9 mouse cellular contexts compared by ENCODE assay signal in genomic region chr11:9126373-9127107, GRCm38 (mm10). TPM values are rescaled to one million over a fixed set of nuclear protein-coding genes. Genes with fewer than 3 reads are reported as not detected.
DNase-seq lines count a peak whose midpoint lies in the region; ATAC-seq and TF ChIP-seq lines count a peak whose summit lies in the region.
"Had no signal": no experiment of that assay in that cellular context is flagged by ENCODE, and none has a peak within 500 bp of the region (broad histone marks: within the 10 kb centered on the region; RNA-seq: fewer than 3 reads in every experiment).

No protein-coding gene starts in this region.

- H3K4me3 ChIP-seq in left cerebral cortex, adult 2 months, result no peak overlapping the region
- no peak overlapping the region for H3K4me3 ChIP-seq in neural tube, embryonic 15.5 days (replicated peaks)
- H3K4me3 ChIP-seq in hindbrain, embryonic 14.5 days (replicated peaks; ENCODE audit: low read length), result no peak overlapping the region
- H3K4me3 ChIP-seq: lung, embryonic 15.5 days had no signal

- no peaks in the 10 kb centered on the region for H3K27me3 ChIP-seq in neural tube, embryonic 15.5 days (replicated peaks)
- H3K27me3 ChIP-seq in hindbrain, embryonic 14.5 days (ENCODE audit: control insufficient read depth, insufficient read depth, low read length), result no peaks in the 10 kb centered on the region
- H3K27me3 ChIP-seq: lung, embryonic 15.5 days had no signal

- H3K4me1 ChIP-seq in neural tube, embryonic 15.5 days, result no peaks in the 10 kb centered on the region
- H3K4me1 ChIP-seq in hindbrain, embryonic 14.5 days (replicated peaks; ENCODE audit: control insufficient read depth, insufficient read depth, low read length), result no peaks in the 10 kb centered on the region
- H3K4me1 ChIP-seq: lung, embryonic 15.5 days had no signal

- H3K9me3 ChIP-seq in neural tube, embryonic 15.5 days (replicated peaks), result no peaks in the 10 kb centered on the region
- no peaks in the 10 kb centered on the region for H3K9me3 ChIP-seq in hindbrain, embryonic 14.5 days (ENCODE audit: control insufficient read depth, low read length)
- H3K9me3 ChIP-seq: lung, embryonic 15.5 days had no signal

- H3K9ac ChIP-seq in neural tube, embryonic 15.5 days (replicated peaks), result no peak overlapping the region
- no peak overlapping the region for H3K9ac ChIP-seq in hindbrain, embryonic 14.5 days
- H3K9ac ChIP-seq: lung, embryonic 15.5 days had no signal

- intact Hi-C loops in left cerebral cortex, adult 2 months (cut with DNase I), result no loop called here
- intact Hi-C loops in left cerebral cortex, postnatal 10 days (cut with DNase I), result no loop called here

- no peak overlapping the region for H3K27ac ChIP-seq in left cerebral cortex, adult 2 months
- no peak overlapping the region for H3K27ac ChIP-seq in neural tube, embryonic 15.5 days (replicated peaks)
- no peak overlapping the region for H3K27ac ChIP-seq in hindbrain, embryonic 14.5 days
- H3K27ac ChIP-seq: lung, embryonic 15.5 days had no signal

- H3K4me2 ChIP-seq in neural tube, embryonic 15.5 days, result no peak overlapping the region
- H3K4me2 ChIP-seq in hindbrain, embryonic 14.5 days (replicated peaks), result no peak overlapping the region
- H3K4me2 ChIP-seq: lung, embryonic 15.5 days had no signal

- WGBS in neural tube, embryonic 15.5 days, result 75% methylated on average over 5 of the region's 5 CpGs
- WGBS in hindbrain, embryonic 14.5 days, result 78% methylated on average over 5 of the region's 5 CpGs

- ATAC-seq in neural tube, embryonic 15.5 days (ENCODE audit: low FRiP score), result no peak
- ATAC-seq in hindbrain, embryonic 14.5 days (ENCODE audit: low FRiP score), result no peak

- no peaks in the 10 kb centered on the region for H3K36me3 ChIP-seq in neural tube, embryonic 15.5 days
- no peaks in the 10 kb centered on the region for H3K36me3 ChIP-seq in hindbrain, embryonic 14.5 days (replicated peaks; ENCODE audit: control insufficient read depth, insufficient read depth)
- H3K36me3 ChIP-seq: lung, embryonic 15.5 days had no signal

- peak; percentile 25 for TF ChIP-seq CTCF in left cerebral cortex, adult 2 months (IDR thresholded peaks at IDR 0.05)

- DNase-seq in left cerebral cortex, adult 2 months (ENCODE audit: extremely low spot score in 1 of 2, low spot score in 2 of 2), result no peak
- DNase-seq in left cerebral cortex, postnatal 10 days (ENCODE audit: extremely low spot score in 1 of 2, low spot score in 2 of 2), result no peak
- DNase-seq in R1 (ENCODE audit: low read depth, low spot score), result peak; percentile 49
- DNase-seq in cerebellum, adult 9-10 months, result peak; percentile 66
- peak; percentile 13 for DNase-seq in lung, postnatal 10 days
- DNase-seq in B cell, adult 2 months, result no peak
- DNase-seq in hindbrain, embryonic 14.5 days (ENCODE audit: low spot score), result no peak

RNA-seq across cellular contexts. Expression of gene Upp1, which starts 8.6 kb away (rescaled TPM):
- 1 to 10 TPM; 1.8 to 5.4 TPM for total RNA-seq in left cerebral cortex, adult 2 months (2021)
- total RNA-seq in left cerebral cortex, postnatal 10 days (2021), result 1 to 10 TPM; 1.2 to 1.4 TPM
- polyA plus RNA-seq in neural tube, embryonic 15.5 days (2015; fragmentation: Nextera tagmentation; extraction: Ambion mirVana), result 8.0 and 10.2 TPM in 2 replicates
- 5.0 and 5.1 TPM in 2 replicates for polyA plus RNA-seq in hindbrain, embryonic 14.5 days (2014; fragmentation: Nextera tagmentation; extraction: Ambion mirVana)

Comparison
In these comparisons a context has a peak if more than half of its experiments do, and no peak if none do; other contexts are left out.
1. DNase-seq: peak in R1 (single experiment), cerebellum, adult 9-10 months (single experiment) and lung, postnatal 10 days (single experiment); none in left cerebral cortex, adult 2 months (0 of 2), left cerebral cortex, postnatal 10 days (0 of 2), B cell, adult 2 months (0 of 2) and hindbrain, embryonic 14.5 days (single experiment).